Mouse (Mus musculus) erythroblast, embryonic 14.5 days (primary cell): ENCODE measurements around the gene St3gal4.

Source experiments
- GATA1 ChIP-seq: IDR thresholded peaks from 2 replicates; pipeline ENCODE4 v1.6.1; 2012; ENCODE audit warnings: low read length, inconsistent platforms, mixed read lengths
- TAL1 ChIP-seq: IDR thresholded peaks from 3 replicates; pipeline ENCODE4 v1.6.1; 2012; ENCODE audit warnings: low read length, inconsistent platforms, mixed read lengths

- TF ChIP-seq GATA1 (0 out of 2 replicates have a peak, but pooled peaks have one; percentile 27), TAL1 (peak; percentile 38; the same call in 1 of the 3 replicates)
Measured at GRCm38 (mm10) chr9:35105884-35106880, 12.9 kb downstream of the St3gal4 start.
